Mouse (Mus musculus): ENCODE data around the gene Sept11.
A peak's percentile ranks its signal among the peaks of the same experiment; 100 is the strongest.

- TF ChIP-seq CTCF (IDR thresholded peaks at IDR 0.05; ENCODE audit: low read depth) (no peak), EP300 (optimal IDR thresholded peaks at IDR 0.05) (peak; percentile 83)
Measured at GRCm38 (mm10) chr5:93206109-93207005, 113.1 kb downstream of the Sept11 start, which contains the start of the genes Ccni and 2010109A12Rik.

Measured in stomach, postnatal 0 days (tissue).